Mouse (Mus musculus): ENCODE results near the gene Tpo. TPM values are rescaled to one million over a fixed set of nuclear protein-coding genes. Genes with fewer than 3 reads are reported as not detected.

Gene Tpo
- polyA plus RNA-seq, 1 experiment from 2014 or later = not detected

DNA sequence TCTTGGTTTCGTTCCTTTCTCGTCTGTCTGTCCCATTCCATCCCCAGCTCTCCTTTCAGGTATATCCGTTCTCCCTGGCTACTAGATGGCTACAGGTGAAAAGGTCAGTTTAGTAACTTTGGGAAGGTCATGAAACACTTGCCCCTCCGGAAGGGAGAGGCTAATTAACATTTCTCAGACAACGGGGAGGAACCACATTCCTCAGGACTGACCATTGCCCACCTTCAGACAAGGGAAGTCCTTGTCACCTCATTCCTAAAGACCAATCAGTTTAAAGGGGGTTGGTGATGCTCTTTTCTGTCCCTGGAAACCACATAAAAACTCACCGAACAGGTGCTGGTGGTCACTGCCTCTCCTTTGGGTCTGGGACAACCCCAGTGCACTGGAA is 70.3 kb downstream of the Tpo start:
- DNase-seq (ENCODE audit: low spot score) (no peak), ATAC-seq (replicated peaks; ENCODE audit: low FRiP score) (no peak)
- H3K4me1 ChIP-seq (replicated peaks; ENCODE audit: control insufficient read depth, insufficient read depth, low read length) = no peaks in the 10 kb centered on the region
- no peak overlapping the region for H3K27ac ChIP-seq (ENCODE audit: low read depth, low read length)
- no peak overlapping the region for H3K9ac ChIP-seq (ENCODE audit: low read depth, low read length)
- H3K4me3 ChIP-seq (ENCODE audit: low read depth, low read length) = no peak overlapping the region
- 42% methylated on average over 6 of the region's 6 CpGs for WGBS
- no peaks in the 10 kb centered on the region for H3K36me3 ChIP-seq (ENCODE audit: control insufficient read depth, insufficient read depth, low read length)
- H3K4me2 ChIP-seq = no peak overlapping the region
- H3K27me3 ChIP-seq (replicated peaks; ENCODE audit: control insufficient read depth, insufficient read depth, low read length) = no peaks in the 10 kb centered on the region
- no peaks in the 10 kb centered on the region for H3K9me3 ChIP-seq (ENCODE audit: control insufficient read depth, low read length)

- 28% methylated on average over 1 of the region's 1 CpGs for WGBS
- no peak overlapping the region for H3K4me3 ChIP-seq (ENCODE audit: low read depth, low read length)
- no peaks in the 10 kb centered on the region for H3K9me3 ChIP-seq (ENCODE audit: control insufficient read depth, low read length)
- ATAC-seq (replicated peaks; ENCODE audit: low FRiP score) (no peak), DNase-seq (ENCODE audit: low spot score) (no peak)
- no peak overlapping the region for H3K4me2 ChIP-seq
- H3K4me1 ChIP-seq (replicated peaks; ENCODE audit: control insufficient read depth, insufficient read depth, low read length) = no peaks in the 10 kb centered on the region
- H3K36me3 ChIP-seq (ENCODE audit: control insufficient read depth, insufficient read depth, low read length) = no peaks in the 10 kb centered on the region
- H3K27me3 ChIP-seq (replicated peaks; ENCODE audit: control insufficient read depth, insufficient read depth, low read length) = no peaks in the 10 kb centered on the region
- no peak overlapping the region for H3K27ac ChIP-seq (ENCODE audit: low read depth, low read length)
- no peak overlapping the region for H3K9ac ChIP-seq (ENCODE audit: low read depth, low read length)
Observed at GRCm38 (mm10) chr12:30061503-30062117, 70.8 kb downstream of the Tpo start.

DNA sequence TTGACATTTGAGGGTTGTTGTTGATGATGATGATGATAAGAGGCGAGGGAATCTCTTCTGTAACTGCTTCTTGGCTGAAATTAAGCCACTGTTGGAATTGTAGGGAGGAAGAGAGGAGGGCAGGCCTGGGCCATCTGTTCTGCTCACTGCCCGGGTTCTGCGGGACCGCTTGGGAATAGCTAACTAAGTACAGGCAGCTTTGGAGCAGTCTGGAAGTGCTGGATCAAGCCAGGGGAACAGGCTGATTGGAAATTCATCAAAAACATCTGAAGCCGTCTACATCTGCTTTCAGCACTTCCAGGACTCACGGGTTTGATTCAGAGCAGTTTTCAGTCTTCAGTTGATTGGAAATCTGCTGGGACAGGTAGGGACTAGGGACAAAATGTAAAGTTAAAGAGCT is 74.4 kb downstream of the Tpo start:
- 47% methylated on average over 6 of the region's 6 CpGs for WGBS
- Histone ChIP-seq H3K4me3 (ENCODE audit: low read depth, low read length) (no peak overlapping the region), H3K27me3 (replicated peaks; ENCODE audit: control insufficient read depth, insufficient read depth, low read length) (no peaks in the 10 kb centered on the region), H3K9me3 (ENCODE audit: control insufficient read depth, low read length) (no peaks in the 10 kb centered on the region), H3K4me1 (replicated peaks; ENCODE audit: control insufficient read depth, insufficient read depth, low read length) (no peaks in the 10 kb centered on the region), H3K36me3 (ENCODE audit: control insufficient read depth, insufficient read depth, low read length) (no peaks in the 10 kb centered on the region), H3K4me2 (no peak overlapping the region), H3K27ac (ENCODE audit: low read depth, low read length) (no peak overlapping the region), H3K9ac (ENCODE audit: low read depth, low read length) (no peak overlapping the region)
- ATAC-seq (replicated peaks; ENCODE audit: low FRiP score) (no peak), DNase-seq (ENCODE audit: low spot score) (no peak)

DNA sequence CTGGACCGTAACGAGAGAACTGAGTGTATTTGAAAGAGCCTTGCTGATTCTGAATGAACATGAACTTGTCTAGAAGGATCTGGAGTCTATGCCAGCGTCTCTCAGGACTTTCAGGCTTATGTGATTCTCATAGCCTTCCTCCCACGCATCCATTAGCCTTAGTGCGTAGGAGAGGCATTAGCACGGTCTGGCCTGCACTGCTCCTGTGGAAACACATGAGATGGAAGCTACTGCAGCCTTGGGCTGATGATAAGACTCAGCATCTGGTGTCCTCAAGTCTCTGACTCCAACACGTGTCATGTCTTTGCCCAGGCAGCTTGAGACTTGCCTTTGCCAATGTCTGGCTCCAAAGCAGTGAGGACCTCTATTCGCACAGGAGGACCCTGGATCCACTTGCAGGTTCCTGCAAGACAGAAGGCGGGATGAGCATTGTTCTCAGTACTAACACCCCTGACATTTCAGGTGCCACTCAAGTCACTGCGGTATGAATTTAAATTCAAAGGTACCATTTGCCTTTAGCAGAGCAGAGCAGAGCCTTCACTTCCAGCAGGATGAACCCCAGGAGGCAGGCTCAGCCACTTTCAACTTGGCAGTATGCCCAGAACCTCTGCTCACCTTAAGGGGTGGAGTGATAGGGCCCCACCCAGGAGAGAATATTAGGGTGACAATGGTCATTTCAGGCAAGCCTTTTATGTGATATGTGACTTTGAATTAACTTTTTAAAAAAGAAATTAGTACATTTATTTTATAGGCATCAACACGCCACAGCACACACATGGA is 77.5 kb downstream of the Tpo start:
- no peaks in the 10 kb centered on the region for H3K9me3 ChIP-seq (ENCODE audit: control insufficient read depth, low read length)
- H3K9ac ChIP-seq (ENCODE audit: low read depth, low read length) = no peak overlapping the region
- no peaks in the 10 kb centered on the region for H3K27me3 ChIP-seq (replicated peaks; ENCODE audit: control insufficient read depth, insufficient read depth, low read length)
- no peak overlapping the region for H3K4me2 ChIP-seq
- no peak overlapping the region for H3K4me3 ChIP-seq (ENCODE audit: low read depth, low read length)
- H3K27ac ChIP-seq (ENCODE audit: low read depth, low read length) = no peak overlapping the region
- WGBS = 77% methylated on average over 11 of the region's 11 CpGs
- DNase-seq (ENCODE audit: low spot score) = no peak
- no peaks in the 10 kb centered on the region for H3K36me3 ChIP-seq (ENCODE audit: control insufficient read depth, insufficient read depth, low read length)
- no peak for ATAC-seq (replicated peaks; ENCODE audit: low FRiP score)
- no peaks in the 10 kb centered on the region for H3K4me1 ChIP-seq (replicated peaks; ENCODE audit: control insufficient read depth, insufficient read depth, low read length)

DNA sequence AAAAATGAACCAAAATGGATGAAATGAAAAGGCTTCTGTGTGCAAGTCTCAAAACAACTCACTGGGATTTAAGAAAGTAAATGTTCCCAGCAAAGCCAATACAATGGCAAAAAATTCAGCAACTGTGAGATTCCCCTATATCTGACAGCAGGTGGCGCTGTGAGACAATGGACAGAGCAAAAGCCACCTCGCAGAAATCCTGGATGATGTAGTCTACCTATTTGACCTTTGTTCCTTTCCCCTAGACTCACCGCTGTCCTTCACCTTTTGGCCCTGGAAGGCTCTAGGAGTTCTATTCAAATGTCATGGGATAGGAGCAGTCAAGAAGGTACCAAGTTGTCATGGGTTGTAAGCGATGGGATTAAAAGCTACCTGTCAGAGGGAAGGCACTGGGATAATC is 82.2 kb downstream of the Tpo start:
- Histone ChIP-seq H3K4me1 (replicated peaks; ENCODE audit: control insufficient read depth, insufficient read depth, low read length) (no peaks in the 10 kb centered on the region), H3K27ac (ENCODE audit: low read depth, low read length) (no peak overlapping the region), H3K9me3 (ENCODE audit: control insufficient read depth, low read length) (no peaks in the 10 kb centered on the region), H3K36me3 (ENCODE audit: control insufficient read depth, insufficient read depth, low read length) (no peaks in the 10 kb centered on the region), H3K9ac (ENCODE audit: low read depth, low read length) (no peak overlapping the region), H3K4me3 (ENCODE audit: low read depth, low read length) (no peak overlapping the region), H3K27me3 (replicated peaks; ENCODE audit: control insufficient read depth, insufficient read depth, low read length) (no peaks in the 10 kb centered on the region), H3K4me2 (no peak overlapping the region)
- DNase-seq (ENCODE audit: low spot score) = no peak
- ATAC-seq (replicated peaks; ENCODE audit: low FRiP score) = no peak
- WGBS = 15% methylated on average over 4 of the region's 4 CpGs

DNA sequence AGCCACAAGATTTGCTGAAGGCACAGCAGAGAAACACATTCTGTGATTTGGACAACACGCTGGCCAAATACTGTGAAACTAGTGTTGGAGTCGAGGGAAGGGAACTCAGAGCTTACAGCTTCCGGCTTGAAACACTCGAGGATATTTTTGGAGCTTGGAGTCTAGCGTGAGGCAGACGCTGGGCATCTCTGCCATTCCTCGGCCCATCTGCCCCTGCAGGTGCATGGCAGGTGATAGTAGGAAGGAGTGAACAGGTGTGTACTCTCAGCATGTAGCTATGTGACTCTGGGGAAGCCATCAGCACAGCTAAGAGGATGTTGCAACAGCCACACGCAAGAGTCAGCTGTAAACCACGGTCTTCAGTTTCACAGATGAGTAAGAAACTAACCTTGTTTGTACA is 82.6 kb downstream of the Tpo start:
- Histone ChIP-seq H3K27me3 (replicated peaks; ENCODE audit: control insufficient read depth, insufficient read depth, low read length) (no peaks in the 10 kb centered on the region), H3K36me3 (ENCODE audit: control insufficient read depth, insufficient read depth, low read length) (no peaks in the 10 kb centered on the region), H3K4me1 (replicated peaks; ENCODE audit: control insufficient read depth, insufficient read depth, low read length) (no peaks in the 10 kb centered on the region), H3K9me3 (ENCODE audit: control insufficient read depth, low read length) (no peaks in the 10 kb centered on the region), H3K27ac (ENCODE audit: low read depth, low read length) (no peak overlapping the region), H3K9ac (ENCODE audit: low read depth, low read length) (no peak overlapping the region), H3K4me3 (ENCODE audit: low read depth, low read length) (no peak overlapping the region), H3K4me2 (no peak overlapping the region)
- WGBS = 77% methylated on average over 9 of the region's 9 CpGs
- no peak for ATAC-seq (replicated peaks; ENCODE audit: low FRiP score)
- no peak for DNase-seq (ENCODE audit: low spot score)

DNA sequence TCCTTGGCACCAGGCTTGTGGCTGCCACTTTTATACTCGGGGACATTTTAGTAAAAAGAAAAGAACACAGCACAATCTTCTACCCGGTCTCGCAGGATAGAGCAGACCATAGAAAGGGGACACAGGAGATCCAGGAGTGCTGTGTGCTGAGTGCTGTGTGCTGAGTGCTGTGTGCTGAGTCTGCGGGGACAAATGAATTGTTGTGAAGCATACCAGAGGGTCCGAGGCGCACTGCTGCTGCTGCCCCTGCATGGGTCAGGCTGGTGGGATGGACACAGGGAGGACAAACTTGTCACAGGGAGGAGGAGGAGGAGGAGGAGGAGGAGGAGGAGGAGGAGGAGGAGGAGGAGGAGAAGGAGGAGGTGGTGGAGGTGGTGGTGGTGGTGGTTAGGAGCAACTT is 83.6 kb downstream of the Tpo start:
- no peak overlapping the region for H3K4me3 ChIP-seq (ENCODE audit: low read depth, low read length)
- no peaks in the 10 kb centered on the region for H3K27me3 ChIP-seq (replicated peaks; ENCODE audit: control insufficient read depth, insufficient read depth, low read length)
- no peaks in the 10 kb centered on the region for H3K9me3 ChIP-seq (ENCODE audit: control insufficient read depth, low read length)
- H3K4me2 ChIP-seq = no peak overlapping the region
- 77% methylated on average over 6 of the region's 6 CpGs for WGBS
- DNase-seq (ENCODE audit: low spot score) (no peak), ATAC-seq (replicated peaks; ENCODE audit: low FRiP score) (no peak)
- H3K9ac ChIP-seq (ENCODE audit: low read depth, low read length) = no peak overlapping the region
- H3K27ac ChIP-seq (ENCODE audit: low read depth, low read length) = no peak overlapping the region
- no peaks in the 10 kb centered on the region for H3K4me1 ChIP-seq (replicated peaks; ENCODE audit: control insufficient read depth, insufficient read depth, low read length)
- no peaks in the 10 kb centered on the region for H3K36me3 ChIP-seq (ENCODE audit: control insufficient read depth, insufficient read depth, low read length)

DNA sequence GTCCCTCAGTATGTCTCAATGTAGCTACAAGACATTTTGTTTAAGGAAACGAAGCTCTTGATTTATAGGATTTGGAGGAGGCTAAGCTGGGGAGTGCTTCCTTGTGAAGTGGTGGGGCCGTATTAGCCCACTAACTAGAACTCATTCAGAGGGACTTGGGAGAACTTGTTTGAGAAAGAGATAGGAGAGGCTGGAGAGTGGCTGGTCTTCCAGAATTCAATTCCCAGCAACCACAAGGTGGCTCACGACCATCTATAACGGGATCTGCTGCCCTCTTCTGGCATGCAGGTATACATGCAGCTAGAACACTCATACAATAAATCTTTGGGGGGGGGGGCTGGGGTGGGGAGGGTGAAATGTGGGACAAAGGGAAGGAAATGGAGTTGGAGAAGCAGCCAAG is 92.3 kb downstream of the Tpo start:
- no peak for ATAC-seq (replicated peaks; ENCODE audit: low FRiP score)
- WGBS = 17% methylated on average over 4 of the region's 4 CpGs
- Histone ChIP-seq H3K27me3 (replicated peaks; ENCODE audit: control insufficient read depth, insufficient read depth, low read length) (no peaks in the 10 kb centered on the region), H3K36me3 (ENCODE audit: control insufficient read depth, insufficient read depth, low read length) (no peaks in the 10 kb centered on the region), H3K9ac (ENCODE audit: low read depth, low read length) (no peak overlapping the region), H3K4me2 (no peak overlapping the region), H3K27ac (ENCODE audit: low read depth, low read length) (no peak overlapping the region), H3K4me3 (ENCODE audit: low read depth, low read length) (no peak overlapping the region), H3K4me1 (replicated peaks; ENCODE audit: control insufficient read depth, insufficient read depth, low read length) (no peaks in the 10 kb centered on the region), H3K9me3 (ENCODE audit: control insufficient read depth, low read length) (no peaks in the 10 kb centered on the region)
- DNase-seq (ENCODE audit: low spot score) = no peak

DNA sequence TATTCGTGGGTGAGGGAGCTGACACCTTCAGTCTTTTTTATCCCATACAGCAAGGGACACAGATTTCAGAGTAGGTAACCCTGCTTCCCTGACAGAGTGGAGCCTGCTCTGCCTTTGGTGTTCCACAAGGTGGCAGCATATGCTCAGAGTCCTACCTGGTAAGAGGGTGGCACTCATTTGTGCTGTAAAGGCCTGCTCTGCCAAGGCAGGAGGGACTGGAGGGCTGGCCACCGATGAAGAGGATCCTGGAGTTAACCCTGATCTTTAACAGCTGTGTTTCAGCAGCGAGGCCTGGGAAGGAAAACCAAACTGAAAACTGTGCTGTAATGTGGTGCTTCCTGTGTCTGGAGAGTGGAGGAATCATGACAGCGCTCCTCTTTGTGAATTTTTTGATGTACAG is 92.9 kb downstream of the Tpo start:
- ATAC-seq (replicated peaks; ENCODE audit: low FRiP score) (no peak), DNase-seq (ENCODE audit: low spot score) (no peak)
- Histone ChIP-seq H3K4me2 (no peak overlapping the region), H3K27me3 (replicated peaks; ENCODE audit: control insufficient read depth, insufficient read depth, low read length) (no peaks in the 10 kb centered on the region), H3K9me3 (ENCODE audit: control insufficient read depth, low read length) (no peaks in the 10 kb centered on the region), H3K36me3 (ENCODE audit: control insufficient read depth, insufficient read depth, low read length) (no peaks in the 10 kb centered on the region), H3K27ac (ENCODE audit: low read depth, low read length) (no peak overlapping the region), H3K9ac (ENCODE audit: low read depth, low read length) (no peak overlapping the region), H3K4me3 (ENCODE audit: low read depth, low read length) (no peak overlapping the region), H3K4me1 (replicated peaks; ENCODE audit: control insufficient read depth, insufficient read depth, low read length) (no peaks in the 10 kb centered on the region)
- WGBS = 41% methylated on average over 4 of the region's 4 CpGs

Measured in liver, embryonic 11.5 days (tissue).